In genomic region chr1:157298990-157299389, GRCm38 (mm10) we compare ENCODE assay signal across 23 mouse cellular contexts.
DNase-seq lines count a peak whose midpoint lies in the region; ATAC-seq and TF ChIP-seq lines count a peak whose summit lies in the region.
"Had no signal": no experiment of that assay in that cellular context is flagged by ENCODE, and none has a peak within 500 bp of the region (broad histone marks: within the 10 kb centered on the region; RNA-seq: fewer than 3 reads in every experiment).

No protein-coding gene starts in this region.

- H3K27me3 ChIP-seq in lung, postnatal 0 days (replicated peaks; ENCODE audit: insufficient read depth, low read length) = no peaks in the 10 kb centered on the region
- H3K27me3 ChIP-seq: CH12.LX; embryonic facial prominence, embryonic 12.5 days; forebrain, embryonic 13.5 days; forebrain, embryonic 15.5 days; Patski had no signal

- no peaks in the 10 kb centered on the region for H3K9me3 ChIP-seq in lung, postnatal 0 days (ENCODE audit: low read length)
- H3K9me3 ChIP-seq: embryonic facial prominence, embryonic 12.5 days; forebrain, embryonic 13.5 days; forebrain, embryonic 15.5 days; G1E had no signal

- no peak overlapping the region for H3K9ac ChIP-seq in lung, postnatal 0 days (replicated peaks; ENCODE audit: low read depth)
- H3K9ac ChIP-seq: embryonic facial prominence, embryonic 12.5 days; forebrain, embryonic 13.5 days; forebrain, embryonic 15.5 days; forebrain, postnatal 0 days had no signal

- peak; percentile 10 for DNase-seq in c-Kit-positive CD71-negative TER-119-negative erythroid progenitor cells, embryonic 14.5 days (ENCODE audit: low read depth)
- DNase-seq in kidney, adult 9 months = no peak
- DNase-seq in lung, postnatal 0 days (ENCODE audit: low spot score) = no peak
- DNase-seq: adrenal gland, adult 8-10 months; adrenal gland, postnatal 14 days; adrenal gland, postnatal 36 days; B cell, adult 2 months; cerebellum, adult 11-12 months; cerebellum, adult 2 months; cerebellum, postnatal 25 days; embryo, embryonic 11 days had no signal

- WGBS in lung, postnatal 0 days = 71% methylated on average over 2 of the region's 2 CpGs

- no peak overlapping the region for H3K4me2 ChIP-seq in lung, postnatal 0 days (replicated peaks; ENCODE audit: low read depth, low read length)
- H3K4me2 ChIP-seq: embryonic facial prominence, embryonic 12.5 days; forebrain, embryonic 13.5 days; forebrain, embryonic 15.5 days had no signal

- peak; percentile 100 for ATAC-seq in granulocyte monocyte progenitor cell, adult 5-6 weeks (replicated peaks; ENCODE audit: poor library complexity, severe bottlenecking)
- ATAC-seq in megakaryocyte progenitor cell, adult 5-6 weeks (replicated peaks; ENCODE audit: poor library complexity) = peak; percentile 99
- ATAC-seq in lung, postnatal 0 days = no peak
- no peak for ATAC-seq in cerebellum, adult (ENCODE audit: insufficient number of reproducible peaks, low FRiP score, low TSS enrichment)
- ATAC-seq: activated CD4-positive, CD25-positive, alpha-beta regulatory T cell, adult 4 months; CD4-positive, CD25-positive, alpha-beta regulatory T cell, adult 4 months; forebrain, embryonic 13.5 days; forebrain, embryonic 15.5 days; forebrain, postnatal 0 days; Patski had no signal

- H3K4me3 ChIP-seq in lung, postnatal 0 days (ENCODE audit: low read depth, low read length) = no peak overlapping the region
- H3K4me3 ChIP-seq: embryonic facial prominence, embryonic 12.5 days; forebrain, embryonic 13.5 days; forebrain, embryonic 15.5 days had no signal

- H3K36me3 ChIP-seq in lung, postnatal 0 days (ENCODE audit: insufficient read depth, low read length) = no peaks in the 10 kb centered on the region
- H3K36me3 ChIP-seq: embryonic facial prominence, embryonic 12.5 days; forebrain, embryonic 15.5 days had no signal

- TF ChIP-seq EP300 in lung, postnatal 0 days (IDR thresholded peaks at IDR 0.05) = no peak

- H3K27ac ChIP-seq in lung, postnatal 0 days (ENCODE audit: low read length) = no peak overlapping the region
- H3K27ac ChIP-seq: embryonic facial prominence, embryonic 12.5 days; forebrain, embryonic 13.5 days; forebrain, embryonic 15.5 days had no signal

- no peaks in the 10 kb centered on the region for H3K4me1 ChIP-seq in lung, postnatal 0 days (ENCODE audit: insufficient read depth, low read depth, low read length)
- H3K4me1 ChIP-seq: embryonic facial prominence, embryonic 12.5 days; forebrain, embryonic 13.5 days; forebrain, embryonic 15.5 days had no signal

- TF ChIP-seq CTCF in lung, postnatal 0 days (IDR thresholded peaks at IDR 0.05) = no peak

Comparison
In these comparisons a context has a peak if more than half of its experiments do, and no peak if none do; other contexts are left out.
1. ATAC-seq: peak in granulocyte monocyte progenitor cell, adult 5-6 weeks (single experiment) and megakaryocyte progenitor cell, adult 5-6 weeks (single experiment); none in lung, postnatal 0 days (single experiment) and cerebellum, adult (single experiment).